Mouse (Mus musculus): Measurements from ENCODE around the gene Plcd3. TPM values are rescaled to one million over a fixed set of nuclear protein-coding genes. Genes with fewer than 3 reads are reported as not detected.
A peak's percentile ranks its signal among the peaks of the same experiment; 100 is the strongest.

Gene Plcd3
- total RNA-seq (2021): 10 to 100 TPM; 20.4 to 21.7 TPM
- long read RNA-seq, experiment 1, partial matches to known transcripts: 7 of 9 reads
- long read RNA-seq, experiment 1, other reads (novel, unspliced or antisense): 1 of 9 reads
- long read RNA-seq, experiment 2, partial matches to known transcripts: 3 of 5 reads
- long read RNA-seq, experiment 2, other reads (novel, unspliced or antisense): 0 of 5 reads

DNA sequence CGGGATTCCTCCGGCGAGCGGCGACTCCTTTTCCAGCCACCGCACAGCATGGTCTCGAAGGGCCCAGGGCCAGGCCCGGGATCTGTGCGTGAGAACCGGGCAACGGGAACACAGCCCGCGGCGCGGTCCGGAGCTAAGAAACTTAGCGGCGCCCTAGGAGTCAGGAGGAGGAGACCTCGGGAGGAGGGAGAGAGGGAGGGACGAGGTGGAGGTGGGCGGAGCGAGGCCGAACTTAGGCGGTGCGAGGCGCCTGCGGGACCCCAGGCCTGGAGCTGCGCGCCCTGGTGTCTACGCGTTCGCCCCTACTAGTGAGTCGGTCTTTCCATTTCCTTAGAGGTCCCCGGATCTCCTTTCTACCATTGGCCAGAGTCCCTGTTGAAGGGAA is at the start of gene Plcd3, which contains the start of gene Acbd4:
Gene Plcd3 (minus strand): TSS at position 178 of the 385 bp plus-strand sequence.
Gene Acbd4 (plus strand): TSS at position 202 of the 385 bp plus-strand sequence.
- peak; percentile 62 to 73 for DNase-seq (ENCODE audit: low spot score in 2 of 2)

- no peak for DNase-seq (ENCODE audit: low spot score in 2 of 2)
These were observed 48.3 kb upstream of the Plcd3 start for GRCm38 (mm10) chr11:103149771-103150170.

DNA sequence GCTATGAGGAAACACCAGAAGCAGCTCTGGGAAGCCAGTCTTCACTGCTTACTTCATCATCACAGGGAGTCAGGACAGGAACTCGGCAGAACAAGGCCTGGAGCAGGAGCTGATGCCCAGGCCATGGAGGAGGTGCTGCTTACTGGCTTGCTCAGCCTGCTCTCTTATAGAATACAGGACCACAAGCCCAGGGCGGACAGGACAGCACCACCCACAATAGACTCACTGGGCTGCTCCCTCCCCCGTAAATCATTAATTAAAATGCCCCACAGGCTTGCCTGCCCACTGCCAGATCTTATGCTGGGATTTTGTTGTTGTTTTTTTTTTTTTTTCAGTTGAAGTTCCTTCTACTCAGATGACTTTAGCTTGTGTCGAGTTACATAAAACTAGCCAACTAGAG is 46.3 kb upstream of the Plcd3 start:
- no peak for DNase-seq (ENCODE audit: low spot score in 2 of 2)

DNA sequence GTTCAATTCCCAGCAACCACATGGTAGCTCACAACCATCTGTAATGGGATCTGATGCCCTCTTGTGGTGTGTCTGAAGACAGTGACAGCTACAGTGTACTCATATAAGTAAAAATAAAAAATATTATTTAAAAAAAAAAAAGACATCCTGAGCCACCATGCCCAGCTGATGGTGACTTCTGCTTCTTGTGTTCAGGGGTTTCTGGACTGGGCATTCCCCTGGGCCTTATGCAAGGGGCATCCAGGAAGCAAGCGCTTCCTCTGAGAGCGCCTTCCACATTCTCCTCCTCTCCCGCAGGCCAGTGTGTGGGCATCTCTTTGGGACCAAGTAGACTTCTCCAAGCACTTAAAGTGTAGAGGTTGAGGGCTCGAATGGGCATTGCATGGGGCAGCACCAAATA is 44.9 kb upstream of the Plcd3 start:
- no peak for DNase-seq (ENCODE audit: low spot score in 2 of 2)

DNA sequence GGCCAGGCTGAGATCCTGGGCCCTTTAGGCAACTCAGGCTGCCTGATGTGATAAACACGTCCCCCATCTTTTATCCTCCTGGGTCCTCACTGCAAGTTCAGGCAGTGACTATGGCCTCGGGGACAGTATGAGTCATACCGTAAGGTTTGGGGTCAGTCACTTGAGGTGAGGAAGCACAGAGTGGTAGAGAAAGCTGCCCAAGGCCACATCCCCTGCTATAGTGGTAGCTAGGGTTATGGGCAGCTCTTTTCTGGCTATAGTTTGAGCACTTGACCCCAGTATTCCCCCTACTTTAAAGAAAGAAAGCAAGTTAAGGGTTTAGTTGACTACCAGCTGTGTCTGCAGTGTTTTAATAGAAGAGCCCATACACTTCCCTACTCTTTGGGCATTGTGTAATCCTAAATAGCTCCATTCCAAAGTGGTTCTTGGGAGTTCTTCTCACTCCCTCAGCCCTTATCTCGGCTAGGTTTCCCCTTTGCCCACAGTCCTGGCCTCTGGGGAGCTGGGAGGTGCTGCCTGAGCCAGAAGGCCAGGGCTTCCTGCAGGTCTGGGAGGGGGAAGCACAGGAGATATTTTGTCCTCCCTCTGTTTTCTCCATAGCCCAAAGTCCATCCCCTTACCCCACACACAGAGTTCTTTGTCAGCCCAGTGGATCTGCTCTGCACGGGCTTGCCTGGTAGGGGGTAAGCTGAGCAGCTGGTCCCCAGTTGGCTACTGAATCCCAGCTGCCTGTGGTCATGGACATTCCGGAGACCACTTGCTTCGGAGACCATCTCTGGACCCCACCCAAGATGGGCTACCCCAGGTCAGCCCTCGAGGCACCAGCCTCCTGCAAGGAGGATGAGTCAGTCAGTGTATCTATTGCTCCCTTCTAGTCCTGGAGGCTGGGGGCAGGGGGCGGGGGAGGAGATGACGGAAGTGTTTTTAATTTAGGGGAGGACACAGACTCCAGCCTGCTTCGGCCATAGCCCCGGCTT is 43.1 kb upstream of the Plcd3 start:
- no peak for DNase-seq (ENCODE audit: low spot score in 2 of 2)

GRCm38 (mm10) chr11:103142441-103143182 is 41.2 kb upstream of the Plcd3 start:
- DNase-seq (ENCODE audit: low spot score in 2 of 2): peak; percentile 81 to 89

DNA sequence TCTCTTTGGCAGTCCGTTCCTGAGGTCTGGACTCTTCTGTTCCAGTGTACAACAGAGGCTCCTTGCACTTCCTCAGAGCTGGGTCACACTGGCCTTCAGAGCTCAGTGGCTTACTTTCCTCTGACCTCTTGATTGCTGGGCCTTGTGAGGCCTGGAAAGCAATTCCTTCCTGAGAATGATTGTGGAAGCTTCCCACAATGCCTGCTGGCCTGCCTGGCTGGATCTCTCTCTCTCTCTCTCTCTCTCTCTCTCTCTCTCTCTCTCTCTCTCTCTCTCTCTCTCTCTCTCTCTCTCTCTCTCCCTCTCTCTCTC is 40.4 kb upstream of the Plcd3 start:
- no peak for DNase-seq (ENCODE audit: low spot score in 2 of 2)

DNA sequence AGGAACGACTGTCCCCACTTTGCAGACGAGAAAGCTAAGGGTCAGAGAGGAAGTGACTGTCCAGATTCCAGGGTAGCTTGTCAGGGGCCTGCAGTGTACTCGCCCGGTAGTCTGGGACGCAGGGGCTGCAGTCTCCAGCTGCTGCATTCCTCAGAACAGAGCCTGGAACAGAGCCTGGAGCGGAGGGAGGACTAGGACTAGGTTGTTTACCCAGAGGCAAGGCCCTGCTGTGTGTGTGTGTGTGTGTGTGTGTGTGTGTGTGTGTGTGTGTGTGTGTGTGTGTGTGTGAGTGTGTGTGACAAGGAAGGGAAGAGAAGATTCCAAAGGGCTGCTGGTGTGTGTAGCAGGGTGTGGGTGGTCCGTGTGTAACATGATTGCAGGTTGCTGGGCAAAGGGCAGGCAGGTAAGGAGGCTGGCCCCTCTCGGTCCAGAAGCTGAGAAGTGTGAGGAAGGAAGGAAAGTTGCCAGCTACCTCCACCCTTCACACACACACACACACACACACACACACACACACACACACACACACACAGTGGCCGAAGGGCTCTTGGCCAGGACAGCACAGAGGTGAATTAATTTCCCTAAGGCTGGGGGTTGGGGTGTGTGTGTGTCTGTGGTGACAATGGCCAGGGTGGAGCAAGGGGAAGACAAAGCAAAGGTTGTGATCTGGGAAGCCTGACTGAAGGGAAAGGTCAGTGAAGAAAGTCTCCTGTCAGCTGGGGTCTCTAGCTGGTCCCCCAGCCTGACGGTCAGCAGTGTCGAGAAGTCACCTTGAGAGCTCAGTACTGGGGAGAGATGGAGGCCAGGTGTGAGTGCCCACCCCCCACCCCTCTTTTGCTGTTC is 39.9 kb upstream of the Plcd3 start:
- no peak for DNase-seq (ENCODE audit: low spot score in 2 of 2)

GRCm38 (mm10) chr11:103140763-103141100 is 39.3 kb upstream of the Plcd3 start:
- no peak for DNase-seq (ENCODE audit: low spot score in 2 of 2)

DNA sequence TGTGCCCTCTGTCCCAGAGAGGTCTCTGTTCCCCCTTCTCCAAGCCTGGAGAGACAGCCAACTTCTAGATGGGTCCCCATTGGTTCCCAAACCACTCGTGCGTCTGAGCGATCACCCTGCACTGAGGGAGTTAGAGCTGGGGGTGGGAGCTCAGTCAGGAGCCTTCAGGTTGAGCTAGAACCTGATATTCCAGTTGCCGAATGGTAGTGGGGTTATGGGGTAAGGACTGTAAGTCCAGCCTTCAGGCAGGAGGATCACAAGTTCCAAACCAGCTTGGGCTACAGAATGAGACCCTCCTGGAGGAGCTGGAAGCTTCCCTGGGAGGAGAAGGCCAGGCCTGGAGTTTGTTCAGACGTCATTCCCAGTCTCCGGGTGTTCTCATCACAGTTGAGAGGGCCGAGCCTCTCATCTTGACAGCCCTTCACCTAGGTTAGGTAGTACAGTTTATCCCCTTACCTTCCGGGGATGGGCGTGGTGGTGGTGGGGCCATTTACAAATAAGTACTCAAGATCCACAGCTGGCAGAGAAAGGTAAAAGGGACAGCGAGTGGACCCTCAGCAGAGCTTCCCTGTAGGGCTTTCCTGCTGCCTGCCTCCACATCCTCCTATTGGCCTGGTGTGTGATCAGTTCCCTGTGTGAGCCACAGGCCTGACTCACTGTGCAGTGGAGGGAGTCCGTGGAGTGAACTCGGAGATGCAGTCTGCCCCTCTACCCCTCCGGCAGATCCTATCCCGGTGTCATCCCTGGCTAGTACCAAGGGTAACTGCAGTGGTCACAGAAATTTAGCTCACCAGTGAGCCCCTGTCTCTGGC is 38.7 kb upstream of the Plcd3 start:
- no peak for DNase-seq (ENCODE audit: low spot score in 2 of 2)

DNA sequence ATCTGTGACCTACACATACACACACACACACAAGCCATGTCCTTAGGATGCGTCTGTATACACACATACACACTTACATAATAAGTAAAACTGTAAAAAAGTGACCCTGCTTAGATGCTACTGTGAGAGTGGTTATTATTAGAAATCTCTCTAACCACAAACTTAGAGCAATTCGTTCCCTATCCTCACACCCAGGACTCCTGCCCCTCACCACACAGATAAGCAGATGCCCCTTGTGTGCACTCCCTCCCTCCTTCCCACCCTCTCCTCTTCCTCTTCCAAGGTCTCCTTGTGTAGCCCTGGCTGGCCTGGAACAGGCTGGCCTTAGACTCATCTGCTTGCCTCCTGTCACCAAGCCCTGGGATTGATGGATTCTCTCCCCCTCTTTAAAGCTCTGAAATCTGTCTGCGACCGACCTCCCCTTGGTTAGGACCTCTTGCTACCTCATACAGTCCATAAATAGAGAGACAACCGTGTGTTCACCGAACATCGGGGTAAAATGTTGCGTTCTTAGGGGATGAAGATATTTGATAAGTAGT is 34.6 kb upstream of the Plcd3 start:
- no peak for DNase-seq (ENCODE audit: low spot score in 2 of 2)

DNA sequence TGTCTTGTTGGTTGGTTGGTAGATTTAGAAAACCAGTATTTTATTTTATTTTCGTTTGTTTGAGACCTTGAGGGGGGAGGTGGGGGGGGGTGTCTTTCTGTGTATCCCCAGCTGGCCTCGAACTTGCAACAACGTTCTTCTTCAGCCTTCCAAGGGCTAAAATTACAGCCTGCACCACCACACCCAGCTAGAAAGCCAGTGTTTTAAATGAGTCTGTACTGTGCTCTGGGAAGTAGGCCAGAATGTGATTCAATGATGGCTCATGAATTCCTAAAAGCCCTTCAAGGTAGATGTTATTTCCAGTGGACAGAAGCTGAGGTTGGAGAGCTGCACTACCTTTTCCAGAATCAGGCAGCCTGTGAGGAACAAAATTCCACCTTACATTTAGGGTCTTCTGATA is 32.8 kb upstream of the Plcd3 start:
- DNase-seq (ENCODE audit: low spot score in 2 of 2): peak in 1 of 2 experiments; percentile 30

GRCm38 (mm10) chr11:103133456-103134185 is 32.2 kb upstream of the Plcd3 start:
- no peak for DNase-seq (ENCODE audit: low spot score in 2 of 2)

- DNase-seq (ENCODE audit: low spot score in 2 of 2): peak; percentile 100
These were observed 31.4 kb upstream of the Plcd3 start for GRCm38 (mm10) chr11:103132576-103133455.

- peak; percentile 44 to 57 for DNase-seq (ENCODE audit: low spot score in 2 of 2)
These were observed 30.5 kb upstream of the Plcd3 start, which contains the start of gene Hexim2 for GRCm38 (mm10) chr11:103131701-103132575. Gene Hexim2, plus strand, starts transcription at chr11:103132429.

DNA sequence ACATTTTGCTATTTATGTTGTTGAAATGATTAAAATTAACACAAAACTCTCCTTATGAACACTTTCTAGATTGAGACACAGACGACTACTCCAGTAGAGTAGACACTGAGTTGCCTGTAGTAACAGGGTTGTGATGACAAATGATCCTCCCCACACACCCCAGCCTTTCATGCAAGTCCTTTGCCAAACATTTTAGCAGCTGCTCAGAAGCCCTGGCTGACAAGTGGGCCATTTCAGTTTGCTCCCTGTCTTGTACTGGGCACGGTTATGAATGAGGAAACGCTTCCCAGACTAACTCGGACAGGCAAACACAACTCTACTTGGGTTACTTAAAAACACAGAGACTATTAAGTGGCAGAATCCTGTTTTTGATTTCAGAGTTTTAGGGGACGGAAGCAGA is 18.9 kb upstream of the Plcd3 start:
- DNase-seq (ENCODE audit: low spot score in 2 of 2): no peak

GRCm38 (mm10) chr11:103119609-103120008 is 18.2 kb upstream of the Plcd3 start:
- DNase-seq (ENCODE audit: low spot score in 2 of 2): no peak
